Mouse (Mus musculus) bone marrow, adult 2 months (tissue): ENCODE data around the gene Pi4k2b. TPM values are rescaled to one million over a fixed set of nuclear protein-coding genes. Genes with fewer than 3 reads are reported as not detected.

Experiments
- H3K27ac ChIP-seq: fragments of 200-500 bp; 2 replicates; pipeline ENCODE4 v1.5.1; 2012; ENCODE audit warnings: low read depth, mild to moderate bottlenecking, control low read depth, inconsistent platforms, low read length; ENCODE audit not compliant: control insufficient read depth, poor library complexity, insufficient read depth
- H3K4me1 ChIP-seq: fragments of 200-500 bp; 2 replicates; pipeline ENCODE4 v1.6.1; 2011; ENCODE audit warnings: low read length; ENCODE audit not compliant: control insufficient read depth, insufficient read depth
- H3K4me3 ChIP-seq: fragments of 200-500 bp; replicated peaks from 2 replicates; pipeline ENCODE3; 2011; ENCODE audit warnings: mild to moderate bottlenecking, low read depth, low read length, control low read depth; ENCODE audit not compliant: control insufficient read depth
- CTCF ChIP-seq: fragments of 200-500 bp; IDR thresholded peaks from 2 replicates; pipeline ENCODE4 v1.5.1; 2011; ENCODE audit warnings: low read length, control low read depth; ENCODE audit not compliant: control insufficient read depth, insufficient read depth
- POLR2A ChIP-seq: fragments of 200-500 bp; IDR thresholded peaks from 2 replicates; pipeline ENCODE4 v1.6.1; 2011; ENCODE audit warnings: low read depth, mild to moderate bottlenecking, control low read depth, low read length, borderline replicate concordance; ENCODE audit not compliant: control insufficient read depth
- WGBS: fragments of 180-500 bp; shearing (Covaris S2); methylation state at CpG from one replicate; pipeline ENCODE4 v1.1.7; 2018; 5-methylcytosine and 5-hydroxymethylcytosine counted together
- polyA plus RNA-seq: library from polyadenylated mRNA; stranded (reverse); fragments of >200 nt; gene quantifications from 2 replicates; pipeline ENCODE4 v1.2.4, GENCODE M21; 2011; ENCODE audit warnings: low replicate concordance; ENCODE audit not compliant: missing spikeins, insufficient read depth, insufficient read length

Gene Pi4k2b
- polyA plus RNA-seq, 1 experiment, result 10.0 TPM

DNA sequence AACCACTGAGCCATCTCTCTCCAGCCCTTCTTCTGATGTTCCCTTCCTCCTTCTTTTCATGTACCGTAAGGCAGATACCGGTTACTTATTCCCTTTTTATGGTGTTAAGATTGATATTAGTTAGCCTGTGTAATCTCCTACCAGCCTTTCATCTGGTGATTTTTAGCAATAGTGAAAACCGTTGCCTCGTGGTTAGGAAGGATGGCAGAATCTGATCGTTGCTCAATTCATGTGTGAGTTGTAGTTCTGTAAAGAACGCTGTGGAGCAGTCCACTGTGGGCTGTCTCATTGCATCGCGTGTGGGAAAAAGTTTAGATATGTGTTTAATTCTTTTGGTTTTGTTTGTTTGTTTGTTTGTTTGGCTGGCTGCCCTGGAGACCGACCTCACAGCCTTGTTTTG lies 51.9 kb downstream of the Pi4k2b start:
- H3K4me3 ChIP-seq, result no peak overlapping the region
- TF ChIP-seq POLR2A (no peak), CTCF (no peak)
- peak overlapping the region; percentile 36; the same call in 1 of the 2 replicates for H3K27ac ChIP-seq
- 35% methylated on average over 9 of the region's 9 CpGs for WGBS
- H3K4me1 ChIP-seq, result peaks cover 6% of the 10 kb centered on the region

DNA sequence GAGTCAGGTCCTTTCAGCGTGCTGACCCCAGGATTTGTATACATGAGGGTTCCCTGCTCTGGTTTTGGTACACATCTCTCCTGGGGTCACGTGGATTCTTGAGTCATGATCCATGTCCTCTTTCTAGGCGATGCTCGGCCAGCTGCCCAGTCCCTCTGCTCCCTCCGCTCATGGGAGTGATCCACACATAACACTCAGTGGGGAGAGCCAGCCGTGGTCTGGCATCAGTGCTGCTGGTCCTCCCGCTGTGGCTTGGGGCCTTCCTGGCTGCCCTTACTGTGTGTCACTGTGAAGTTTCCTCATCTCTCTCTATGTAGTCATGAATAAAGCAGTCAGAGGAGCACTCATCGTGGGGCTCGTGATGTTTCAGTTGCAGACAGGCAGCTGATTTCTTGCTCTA lies 52.7 kb downstream of the Pi4k2b start:
- H3K4me1 ChIP-seq, result peaks cover 6% of the 10 kb centered on the region
- 62% methylated on average over 9 of the region's 9 CpGs for WGBS
- H3K4me3 ChIP-seq, result no peak overlapping the region
- H3K27ac ChIP-seq, result no peak overlapping the region
- TF ChIP-seq POLR2A, result no peak
- no peak for TF ChIP-seq CTCF

DNA sequence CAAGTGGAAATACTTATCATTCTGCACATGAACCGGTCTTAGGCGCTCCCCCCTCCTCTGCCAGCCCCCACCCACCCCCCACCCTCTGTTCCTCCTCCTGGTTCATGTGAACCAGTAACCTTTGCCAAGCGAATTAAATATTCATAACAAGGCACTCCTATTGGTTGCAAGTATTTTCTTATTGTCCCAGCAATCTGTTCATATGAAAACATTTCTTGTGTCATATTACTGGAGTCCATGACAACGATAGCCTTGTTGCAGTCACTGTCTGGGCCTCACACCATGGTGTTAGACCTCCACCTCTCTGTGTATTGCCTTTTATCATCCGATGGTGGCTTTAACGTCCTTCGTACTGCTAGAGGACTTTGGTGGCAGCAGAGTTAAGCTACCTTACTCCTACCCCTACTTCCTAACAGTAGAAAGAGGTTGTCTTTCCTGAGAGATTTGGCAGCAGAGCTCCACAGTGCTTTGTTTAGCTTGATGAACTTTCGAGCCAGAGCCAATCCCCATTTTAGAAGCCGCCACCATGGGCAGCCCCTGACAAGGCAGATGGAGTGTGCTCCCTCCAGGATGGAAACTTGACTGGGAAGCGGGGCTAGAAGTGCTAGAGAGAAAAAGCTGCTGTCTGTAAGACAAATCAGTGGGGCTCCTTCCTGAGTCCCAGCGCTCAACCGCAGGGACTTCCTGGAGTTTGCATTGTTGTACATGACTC lies 58.1 kb downstream of the Pi4k2b start:
- WGBS, result 89% methylated on average over 12 of the region's 12 CpGs
- TF ChIP-seq CTCF (no peak), POLR2A (no peak)
- Histone ChIP-seq H3K4me1 (no peaks in the 10 kb centered on the region; the same call in 1 of the 2 replicates), H3K4me3 (no peak overlapping the region), H3K27ac (no peak overlapping the region)

DNA sequence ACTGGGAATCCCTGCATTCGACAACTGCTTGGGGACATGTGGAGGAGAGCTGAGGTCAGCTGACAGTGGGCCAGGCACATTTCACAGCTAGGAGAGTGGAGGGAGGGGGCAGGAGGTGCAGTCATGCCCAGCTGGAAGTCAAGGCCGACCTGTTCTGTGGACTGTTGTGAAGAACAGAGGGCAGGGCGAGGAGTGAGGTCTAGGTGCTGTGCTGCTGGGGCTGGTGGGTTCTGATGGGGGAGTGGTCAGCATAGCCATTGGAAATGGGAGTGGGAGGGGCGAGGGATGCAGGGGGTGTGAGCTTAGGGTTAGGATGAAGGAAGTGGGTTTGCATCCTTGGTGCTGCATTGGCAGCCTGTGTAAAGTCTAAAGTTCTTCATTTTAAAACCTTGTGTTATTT lies 64.4 kb downstream of the Pi4k2b start:
- TF ChIP-seq POLR2A (no peak), CTCF (no peak)
- H3K4me1 ChIP-seq, result no peaks in the 10 kb centered on the region
- WGBS, result 87% methylated on average over 4 of the region's 4 CpGs
- no peak overlapping the region for H3K4me3 ChIP-seq
- no peak overlapping the region for H3K27ac ChIP-seq

DNA sequence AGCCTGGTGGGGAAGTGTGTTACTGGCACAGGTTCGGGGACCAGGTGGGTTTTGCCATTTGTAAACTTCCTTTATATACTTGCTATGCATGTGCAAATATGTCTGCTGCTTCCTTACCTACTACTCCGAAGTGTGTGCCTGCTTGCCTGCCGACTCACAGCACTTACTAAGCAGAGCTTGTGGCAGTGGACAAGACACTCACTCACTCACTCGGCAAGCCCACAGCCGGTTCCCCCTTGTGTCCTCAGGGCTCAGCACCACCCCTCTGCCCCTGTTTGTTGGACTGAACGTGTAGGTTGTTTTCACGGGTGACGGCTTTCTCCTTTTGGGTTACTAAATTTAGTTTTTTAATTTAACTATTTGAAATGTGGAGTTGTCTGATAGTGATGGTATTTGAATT lies 65.0 kb downstream of the Pi4k2b start:
- Histone ChIP-seq H3K4me3 (no peak overlapping the region), H3K27ac (no peak overlapping the region), H3K4me1 (no peaks in the 10 kb centered on the region)
- 79% methylated on average over 8 of the region's 8 CpGs for WGBS
- no peak for TF ChIP-seq POLR2A
- TF ChIP-seq CTCF, result no peak

DNA sequence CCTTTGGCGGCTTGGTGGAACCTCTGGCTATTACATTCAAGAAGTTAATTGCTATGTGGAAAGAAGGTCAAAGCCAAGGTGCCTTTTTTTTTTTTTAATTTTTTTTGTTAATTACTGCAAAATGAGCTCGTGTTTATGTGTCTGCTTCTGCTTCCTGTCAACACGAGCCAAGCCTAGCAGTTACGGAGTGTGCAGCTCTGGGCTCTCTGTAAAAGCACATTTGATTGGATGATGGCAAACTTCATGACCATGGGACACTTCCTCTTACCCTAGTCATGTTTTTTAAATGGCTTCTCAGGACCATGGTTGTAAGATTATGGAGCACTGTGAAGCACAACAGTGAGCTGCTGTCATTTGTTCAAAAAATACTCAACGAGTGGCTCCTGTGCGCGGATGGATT lies 65.7 kb downstream of the Pi4k2b start:
- no peaks in the 10 kb centered on the region for H3K4me1 ChIP-seq
- TF ChIP-seq POLR2A (no peak), CTCF (no peak)
- WGBS, result 85% methylated on average over 7 of the region's 7 CpGs

DNA sequence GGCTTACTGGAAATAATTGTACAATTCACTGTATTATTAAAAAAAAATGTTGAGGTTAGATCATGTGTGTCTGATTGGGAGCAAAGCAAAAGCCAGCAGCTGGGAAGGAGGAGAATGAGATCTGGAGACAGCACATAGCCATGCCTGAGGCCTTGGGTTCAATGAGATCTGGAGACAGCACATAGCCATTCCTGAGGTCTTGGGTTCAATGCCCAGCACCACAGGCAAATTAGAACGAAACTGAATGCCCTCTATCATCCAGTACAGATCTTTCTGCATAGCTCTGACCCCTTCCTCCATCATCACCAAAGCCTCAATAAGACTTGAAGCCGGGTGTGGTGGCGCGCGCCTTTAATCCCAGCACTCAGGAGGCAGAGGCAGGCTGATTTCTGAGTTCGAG lies 69.1 kb downstream of the Pi4k2b start:
- Histone ChIP-seq H3K27ac (no peak overlapping the region), H3K4me1 (no peaks in the 10 kb centered on the region), H3K4me3 (no peak overlapping the region)
- 90% methylated on average over 6 of the region's 6 CpGs for WGBS
- no peak for TF ChIP-seq POLR2A
- TF ChIP-seq CTCF, result no peak

More for the DNA sequence above, 65.7 kb downstream of the Pi4k2b start:
- H3K4me3 ChIP-seq, result no peak overlapping the region
- no peak overlapping the region for H3K27ac ChIP-seq

DNA sequence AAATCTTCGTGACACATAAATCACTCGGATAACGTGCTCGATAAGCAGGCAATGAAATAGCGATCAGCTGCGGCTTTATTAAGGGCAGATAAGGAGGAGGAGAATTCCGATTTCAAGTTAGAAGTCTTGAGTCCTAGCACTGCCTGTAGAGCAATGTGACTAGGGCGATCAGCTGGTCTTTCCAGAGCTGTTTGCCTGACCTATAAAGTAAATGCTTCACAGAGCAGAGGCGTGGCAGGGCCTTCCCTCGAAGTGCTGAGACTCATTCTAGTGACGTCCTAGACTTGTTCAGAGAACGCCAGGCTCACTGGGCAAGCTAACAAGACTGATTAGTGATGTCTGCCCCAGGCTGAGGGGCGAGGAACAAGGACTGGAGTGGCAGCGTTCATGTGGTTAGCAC lies 69.7 kb downstream of the Pi4k2b start:
- H3K4me1 ChIP-seq, result no peaks in the 10 kb centered on the region
- no peak overlapping the region for H3K27ac ChIP-seq
- WGBS, result 82% methylated on average over 14 of the region's 14 CpGs
- no peak for TF ChIP-seq POLR2A
- H3K4me3 ChIP-seq, result no peak overlapping the region

DNA sequence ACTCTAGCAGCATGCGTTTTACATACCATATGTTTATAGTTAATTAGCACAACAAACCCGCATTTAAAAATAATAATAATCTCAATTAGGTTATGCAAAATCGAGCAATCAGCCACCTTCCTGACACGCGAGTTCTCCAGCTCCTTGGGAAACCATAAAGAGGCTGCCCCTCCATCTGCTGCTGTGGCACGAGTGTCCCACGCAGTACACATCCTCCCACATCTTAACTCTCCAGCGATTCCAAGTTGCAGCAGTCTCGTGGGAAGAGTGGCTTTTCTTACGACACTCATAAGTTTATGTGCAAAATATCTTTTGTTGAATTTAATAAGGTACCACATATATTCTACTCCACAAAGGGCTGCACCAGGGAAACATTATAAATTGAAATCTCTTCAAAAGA lies 71.1 kb downstream of the Pi4k2b start:
- H3K4me1 ChIP-seq, result no peaks in the 10 kb centered on the region
- TF ChIP-seq POLR2A (no peak), CTCF (no peak)
- H3K4me3 ChIP-seq, result no peak overlapping the region
- H3K27ac ChIP-seq, result no peak overlapping the region
- WGBS, result 88% methylated on average over 10 of the region's 10 CpGs
